21 mouse cellular contexts compared by ENCODE assay signal in genomic region chr10:128401638-128402037, GRCm38 (mm10). TPM values are rescaled to one million over a fixed set of nuclear protein-coding genes. Genes with fewer than 3 reads are reported as not detected.
A peak's percentile ranks its signal among the peaks of the same experiment; 100 is the strongest.
DNase-seq lines count a peak whose midpoint lies in the region; ATAC-seq lines count a peak whose summit lies in the region.
"Had no signal": no experiment of that assay in that cellular context is flagged by ENCODE, and none has a peak within 500 bp of the region (broad histone marks: within the 10 kb centered on the region; RNA-seq: fewer than 3 reads in every experiment).

No protein-coding gene starts in this region.

- H3K4me2 ChIP-seq in kidney, embryonic 14.5 days (replicated peaks; ENCODE audit: low read depth, low read length), result no peak overlapping the region
- H3K4me2 ChIP-seq: hindbrain, embryonic 13.5 days had no signal

- no peaks in the 10 kb centered on the region for H3K9me3 ChIP-seq in kidney, embryonic 14.5 days (ENCODE audit: control insufficient read depth, low read length)
- H3K9me3 ChIP-seq: embryonic facial prominence, embryonic 10.5 days; G1E; heart, embryonic 10.5 days; hindbrain, embryonic 13.5 days had no signal

- H3K4me1 ChIP-seq in kidney, embryonic 14.5 days (ENCODE audit: control insufficient read depth, insufficient read depth, low read length), result no peaks in the 10 kb centered on the region

- no peak for ATAC-seq in kidney, embryonic 14.5 days (ENCODE audit: low FRiP score, low TSS enrichment)
- ATAC-seq: forebrain, embryonic 16.5 days had no signal

- DNase-seq in kidney, adult 18-20 months, result no peak
- peak; percentile 41 for DNase-seq in thymus, postnatal 0 days (ENCODE audit: low spot score)
- no peak for DNase-seq in thymus, postnatal 36 days
- DNase-seq in induced T-regulatory cell, adult 2 months (ENCODE audit: low read depth), result peak; percentile 22
- no peak for DNase-seq in heart, postnatal 14 days
- DNase-seq: adrenal gland, adult 8-10 months; adrenal gland, postnatal 36 days; cerebellum, adult 2 months; cerebellum, postnatal 10 days; gastrocnemius, postnatal 10 days; heart, adult 18-20 months; heart, postnatal 10 days had no signal

- H3K4me3 ChIP-seq in kidney, embryonic 14.5 days (ENCODE audit: low read length), result no peak overlapping the region
- H3K4me3 ChIP-seq: embryonic facial prominence, embryonic 10.5 days; heart, embryonic 10.5 days; hindbrain, embryonic 13.5 days had no signal

- H3K9ac ChIP-seq in kidney, embryonic 14.5 days (ENCODE audit: low read depth, low read length), result no peak overlapping the region
- H3K9ac ChIP-seq: hindbrain, embryonic 13.5 days had no signal

- H3K27ac ChIP-seq in kidney, embryonic 14.5 days (ENCODE audit: low read depth, low read length), result 0 out of 2 replicates have a peak overlapping the region, but pooled peaks have one; percentile 7
- H3K27ac ChIP-seq: embryonic facial prominence, embryonic 10.5 days; heart, embryonic 10.5 days; hindbrain, embryonic 13.5 days had no signal

- intact Hi-C loops in heart, postnatal 14 days (cut with DNase I), result no loop called here

- peaks cover 5% of the 10 kb centered on the region; the same call in 1 of the 2 replicates for H3K36me3 ChIP-seq in kidney, embryonic 14.5 days (ENCODE audit: control insufficient read depth, insufficient read depth, low read length)

- H3K27me3 ChIP-seq in kidney, embryonic 14.5 days (ENCODE audit: control insufficient read depth, insufficient read depth, low read length), result no peaks in the 10 kb centered on the region
- H3K27me3 ChIP-seq: hindbrain, embryonic 13.5 days had no signal

- WGBS in kidney, embryonic 14.5 days, result 82% methylated on average over 9 of the region's 9 CpGs

RNA-seq across cellular contexts. Expression of gene Slc39a5, which starts 0.6 kb away (rescaled TPM):
- polyA plus RNA-seq in kidney, embryonic 14.5 days (2014; fragmentation: Nextera tagmentation; extraction: Ambion mirVana), result 15.1 and 22.6 TPM in 2 replicates
- 0.38 and 0.44 TPM in 2 replicates for polyA plus RNA-seq in thymus, postnatal 0 days (2015; fragmentation: Nextera tagmentation; extraction: Ambion mirVana)
- total RNA-seq in heart, postnatal 14 days (2021), result not detected
- total RNA-seq: adrenal gland, postnatal 36 days; G1E; gastrocnemius, postnatal 10 days; heart, adult 18-20 months; heart, postnatal 10 days; hematopoietic stem cell, adult 5-6 weeks had no signal
- polyA plus RNA-seq: cerebellum, adult 2 months; forebrain, embryonic 11.5 days; G1E; heart, embryonic 14.5 days; hindbrain, embryonic 13.5 days had no signal

RNA-seq across cellular contexts. Expression of gene Nabp2, which starts 9.7 kb away (rescaled TPM):
- polyA plus RNA-seq in kidney, embryonic 14.5 days (2014; fragmentation: Nextera tagmentation; extraction: Ambion mirVana), result 87.8 and 103 TPM in 2 replicates
- polyA plus RNA-seq in thymus, postnatal 0 days (2015; fragmentation: Nextera tagmentation; extraction: Ambion mirVana), result 59.0 and 68.0 TPM in 2 replicates
- 10 to 100 TPM; 43.6 to 45.6 TPM for total RNA-seq in heart, postnatal 14 days (2021)

RNA-seq across cellular contexts. Expression of gene Rnf41, which starts 9.8 kb away (rescaled TPM):
- polyA plus RNA-seq in kidney, embryonic 14.5 days (2014; fragmentation: Nextera tagmentation; extraction: Ambion mirVana), result 35.6 and 36.4 TPM in 2 replicates
- polyA plus RNA-seq in thymus, postnatal 0 days (2015; fragmentation: Nextera tagmentation; extraction: Ambion mirVana), result 30.0 and 31.7 TPM in 2 replicates
- 10 to 100 TPM; 19.7 to 19.8 TPM for total RNA-seq in heart, postnatal 14 days (2021)

RNA-seq across cellular contexts. Expression of gene Ankrd52, which starts 24.7 kb away (rescaled TPM):
- 12.7 and 19.3 TPM in 2 replicates for polyA plus RNA-seq in kidney, embryonic 14.5 days (2014; fragmentation: Nextera tagmentation; extraction: Ambion mirVana)
- 7.4 and 9.9 TPM in 2 replicates for polyA plus RNA-seq in thymus, postnatal 0 days (2015; fragmentation: Nextera tagmentation; extraction: Ambion mirVana)
- total RNA-seq in heart, postnatal 14 days (2021), result 10 to 100 TPM; 46.5 to 47.5 TPM

RNA-seq across cellular contexts. Expression of gene Coq10a, which starts 32.8 kb away (rescaled TPM):
- polyA plus RNA-seq in kidney, embryonic 14.5 days (2014; fragmentation: Nextera tagmentation; extraction: Ambion mirVana), result 15.5 and 18.6 TPM in 2 replicates
- 17.1 and 21.8 TPM in 2 replicates for polyA plus RNA-seq in thymus, postnatal 0 days (2015; fragmentation: Nextera tagmentation; extraction: Ambion mirVana)
- total RNA-seq in heart, postnatal 14 days (2021), result 100 to 1,000 TPM; 208 to 209 TPM

Comparison
In these comparisons a context has a peak if more than half of its experiments do, and no peak if none do; other contexts are left out.
1. DNase-seq: peak in thymus, postnatal 0 days (single experiment) and induced T-regulatory cell, adult 2 months (single experiment); none in kidney, adult 18-20 months (single experiment), thymus, postnatal 36 days (0 of 2) and heart, postnatal 14 days (0 of 2).
2. RNA of gene Slc39a5, which starts 0.6 kb away (polyA plus RNA-seq): 15.1 to 22.6 TPM in kidney, embryonic 14.5 days; 0.38 to 0.44 TPM in thymus, postnatal 0 days; every median in the first group is over 10 times any median in the second.